Mouse (Mus musculus): ENCODE results near the gene Epop. TPM values are rescaled to one million over a fixed set of nuclear protein-coding genes. Genes with fewer than 3 reads are reported as not detected.
A peak's percentile ranks its signal among the peaks of the same experiment; 100 is the strongest.
"Not testable (repeated sequence)": the region's sequence is repeated elsewhere in the genome, so short reads cannot be mapped to it uniquely, and the experiment has no call there.

The Epop gene
- polyA plus RNA-seq, 1 experiment, result 39.3 TPM

DNA sequence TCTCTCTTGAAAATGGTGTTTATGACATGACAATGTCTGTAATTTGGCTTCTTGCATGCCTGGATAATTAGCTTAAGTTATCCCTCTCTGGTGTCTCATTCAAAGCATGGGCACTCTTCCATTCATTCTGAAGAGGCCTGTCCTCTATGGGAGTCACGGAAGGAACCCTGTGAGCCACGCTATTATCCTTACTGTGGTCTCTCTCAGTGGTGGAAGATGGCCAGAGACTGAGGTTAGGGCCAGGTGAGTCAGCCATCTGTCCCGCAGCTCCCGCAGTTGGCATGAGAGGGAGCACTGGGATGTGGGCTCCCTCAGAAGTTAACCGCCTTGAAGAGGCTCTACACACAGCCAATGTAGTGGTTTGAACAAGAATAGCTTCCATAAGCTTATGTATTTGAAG, 20.8 kb upstream of the Epop start:
- no peaks in the 10 kb centered on the region for H3K27me3 ChIP-seq (ENCODE audit: control insufficient read depth, insufficient read depth, low read length, poor library complexity, severe bottlenecking)
- H3K36me3 ChIP-seq (ENCODE audit: control insufficient read depth, insufficient read depth, low read length, poor library complexity, severe bottlenecking), result no peaks in the 10 kb centered on the region
- no peak overlapping the region for H3K27ac ChIP-seq (ENCODE audit: insufficient read depth, low read length)
- TF ChIP-seq EP300 (IDR thresholded peaks at IDR 0.05; ENCODE audit: insufficient read depth, low read depth, low read length), result no peak
- no peak for TF ChIP-seq CTCF (IDR thresholded peaks at IDR 0.05; ENCODE audit: low read depth, low read length)
- no peak for TF ChIP-seq POLR2A (IDR thresholded peaks at IDR 0.05; ENCODE audit: insufficient read depth, low read length)
- H3K4me3 ChIP-seq (ENCODE audit: low read depth, low read length), result no peak overlapping the region
- H3K9me3 ChIP-seq (replicated peaks; ENCODE audit: control insufficient read depth, insufficient read depth, low read length, poor library complexity, severe bottlenecking), result no peaks in the 10 kb centered on the region
- H3K9ac ChIP-seq (ENCODE audit: low read depth, poor library complexity, severe bottlenecking), result no peak overlapping the region
- H3K4me1 ChIP-seq (ENCODE audit: control insufficient read depth, insufficient read depth, low read length), result no peaks in the 10 kb centered on the region

- H3K9ac ChIP-seq (ENCODE audit: low read depth, poor library complexity, severe bottlenecking); H3K9me3 ChIP-seq (replicated peaks; ENCODE audit: control insufficient read depth, insufficient read depth, low read length, poor library complexity, severe bottlenecking); H3K4me1 ChIP-seq (ENCODE audit: control insufficient read depth, insufficient read depth, low read length); H3K27ac ChIP-seq (ENCODE audit: insufficient read depth, low read length); H3K4me3 ChIP-seq (ENCODE audit: low read depth, low read length); H3K27me3 ChIP-seq (ENCODE audit: control insufficient read depth, insufficient read depth, low read length, poor library complexity, severe bottlenecking); H3K36me3 ChIP-seq (ENCODE audit: control insufficient read depth, insufficient read depth, low read length, poor library complexity, severe bottlenecking): not testable (repeated sequence)
Observed at GRCm38 (mm10) chr11:97648541-97648940, 19.0 kb upstream of the Epop start.

DNA sequence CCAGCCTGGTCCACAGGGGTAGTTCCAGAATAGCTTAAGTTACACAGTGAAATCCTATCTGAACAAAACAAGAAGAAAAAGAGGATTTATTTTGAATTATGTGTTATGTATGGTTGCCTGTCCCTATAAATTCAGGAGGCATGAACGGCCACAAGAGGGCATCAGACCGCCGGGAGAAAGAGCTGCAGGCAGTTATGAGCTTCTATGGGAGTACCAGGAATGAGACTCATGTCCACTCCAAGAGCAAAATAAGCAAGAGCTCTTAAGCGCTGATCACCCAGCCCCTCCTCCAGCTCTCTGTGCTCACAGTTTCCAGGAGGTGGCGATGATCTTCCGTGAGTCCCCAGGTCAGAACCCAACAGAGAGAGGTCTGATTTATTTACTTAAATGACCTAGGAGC, 15.3 kb upstream of the Epop start:
- no peaks in the 10 kb centered on the region for H3K27me3 ChIP-seq (ENCODE audit: control insufficient read depth, insufficient read depth, low read length, poor library complexity, severe bottlenecking)
- H3K27ac ChIP-seq (ENCODE audit: insufficient read depth, low read length), result no peak overlapping the region
- H3K9ac ChIP-seq (ENCODE audit: low read depth, poor library complexity, severe bottlenecking), result peak overlapping the region; percentile 41; the same call in 1 of the 2 replicates
- TF ChIP-seq CTCF (IDR thresholded peaks at IDR 0.05; ENCODE audit: low read depth, low read length) (peak; percentile 73), POLR2A (IDR thresholded peaks at IDR 0.05; ENCODE audit: insufficient read depth, low read length) (no peak), EP300 (IDR thresholded peaks at IDR 0.05; ENCODE audit: insufficient read depth, low read depth, low read length) (no peak)
- H3K4me3 ChIP-seq (ENCODE audit: low read depth, low read length), result no peak overlapping the region
- H3K4me1 ChIP-seq (ENCODE audit: control insufficient read depth, insufficient read depth, low read length), result no peaks in the 10 kb centered on the region
- H3K9me3 ChIP-seq (replicated peaks; ENCODE audit: control insufficient read depth, insufficient read depth, low read length, poor library complexity, severe bottlenecking), result no peaks in the 10 kb centered on the region
- no peaks in the 10 kb centered on the region for H3K36me3 ChIP-seq (ENCODE audit: control insufficient read depth, insufficient read depth, low read length, poor library complexity, severe bottlenecking)

DNA sequence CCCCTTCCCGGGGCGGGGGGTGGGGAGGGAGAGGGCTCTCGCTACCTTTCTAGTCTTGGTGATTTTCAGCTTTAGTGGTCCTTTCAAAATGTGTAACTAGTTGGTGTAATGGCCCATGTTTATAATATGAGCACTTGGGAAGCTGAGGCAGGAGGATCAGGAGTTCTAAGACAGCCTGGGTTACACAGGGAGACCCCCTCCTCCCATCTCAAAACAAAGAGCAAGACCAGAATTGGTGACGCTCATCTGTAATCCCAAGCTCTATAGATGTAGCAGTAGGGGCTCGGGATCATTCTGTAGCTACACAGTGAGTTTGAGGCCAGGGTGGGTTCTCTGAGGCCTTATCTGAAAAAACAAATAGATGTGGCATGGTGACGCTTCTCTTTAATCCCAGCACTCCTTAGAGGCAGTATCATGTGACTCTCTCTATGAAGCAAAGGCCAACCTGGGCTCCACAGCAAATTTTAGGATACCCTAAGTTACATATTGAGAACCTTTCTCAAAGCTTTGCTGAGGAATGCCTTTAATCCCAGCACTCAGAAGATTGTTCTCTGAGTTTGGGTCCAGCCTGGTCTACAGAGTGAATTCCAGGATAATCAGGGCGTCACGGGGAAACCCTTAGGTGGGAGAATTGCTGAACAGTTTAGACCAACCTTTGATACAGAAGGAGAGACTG, 14.0 kb upstream of the Epop start:
- H3K4me3 ChIP-seq (ENCODE audit: low read depth, low read length), result no peak overlapping the region
- no peaks in the 10 kb centered on the region for H3K27me3 ChIP-seq (ENCODE audit: control insufficient read depth, insufficient read depth, low read length, poor library complexity, severe bottlenecking)
- H3K27ac ChIP-seq (ENCODE audit: insufficient read depth, low read length), result no peak overlapping the region
- H3K9me3 ChIP-seq (replicated peaks; ENCODE audit: control insufficient read depth, insufficient read depth, low read length, poor library complexity, severe bottlenecking), result no peaks in the 10 kb centered on the region
- TF ChIP-seq CTCF (IDR thresholded peaks at IDR 0.05; ENCODE audit: low read depth, low read length) (no peak), EP300 (IDR thresholded peaks at IDR 0.05; ENCODE audit: insufficient read depth, low read depth, low read length) (no peak), POLR2A (IDR thresholded peaks at IDR 0.05; ENCODE audit: insufficient read depth, low read length) (no peak)
- no peak overlapping the region for H3K9ac ChIP-seq (ENCODE audit: low read depth, poor library complexity, severe bottlenecking)
- no peaks in the 10 kb centered on the region for H3K36me3 ChIP-seq (ENCODE audit: control insufficient read depth, insufficient read depth, low read length, poor library complexity, severe bottlenecking)
- H3K4me1 ChIP-seq (ENCODE audit: control insufficient read depth, insufficient read depth, low read length), result no peaks in the 10 kb centered on the region

- no peak for TF ChIP-seq EP300 (IDR thresholded peaks at IDR 0.05; ENCODE audit: insufficient read depth, low read depth, low read length)
- peak; percentile 45 for TF ChIP-seq CTCF (IDR thresholded peaks at IDR 0.05; ENCODE audit: low read depth, low read length)
- H3K9ac ChIP-seq (ENCODE audit: low read depth, poor library complexity, severe bottlenecking), result no peak overlapping the region
- no peaks in the 10 kb centered on the region for H3K9me3 ChIP-seq (replicated peaks; ENCODE audit: control insufficient read depth, insufficient read depth, low read length, poor library complexity, severe bottlenecking)
- H3K4me3 ChIP-seq (ENCODE audit: low read depth, low read length), result no peak overlapping the region
- H3K27me3 ChIP-seq (ENCODE audit: control insufficient read depth, insufficient read depth, low read length, poor library complexity, severe bottlenecking), result no peaks in the 10 kb centered on the region
- H3K36me3 ChIP-seq (ENCODE audit: control insufficient read depth, insufficient read depth, low read length, poor library complexity, severe bottlenecking), result no peaks in the 10 kb centered on the region
- H3K4me1 ChIP-seq (ENCODE audit: control insufficient read depth, insufficient read depth, low read length), result no peaks in the 10 kb centered on the region
- H3K27ac ChIP-seq (ENCODE audit: insufficient read depth, low read length), result no peak overlapping the region
Observed at GRCm38 (mm10) chr11:97642746-97643145, 13.2 kb upstream of the Epop start.

DNA sequence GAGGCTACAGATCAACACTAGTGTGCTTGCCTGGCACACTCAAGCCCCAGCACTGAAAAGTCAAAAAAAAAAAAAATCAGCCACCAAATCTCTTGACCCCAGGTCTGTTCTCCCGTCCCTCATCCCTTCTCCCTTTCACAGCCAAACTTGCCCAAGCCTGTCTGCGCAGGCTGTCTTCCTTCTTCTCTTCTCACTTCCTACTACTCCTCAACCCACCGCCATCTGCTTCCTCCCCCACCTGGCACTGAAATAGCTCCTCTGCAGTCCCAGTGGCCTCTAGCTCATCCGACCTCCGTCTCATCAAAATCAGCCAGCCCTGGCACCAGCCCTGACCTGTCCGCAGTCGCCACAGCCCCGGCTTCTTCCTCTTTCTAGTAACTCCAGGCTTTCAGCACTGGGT, 12.2 kb upstream of the Epop start:
- H3K4me1 ChIP-seq (ENCODE audit: control insufficient read depth, insufficient read depth, low read length), result no peaks in the 10 kb centered on the region
- H3K27me3 ChIP-seq (ENCODE audit: control insufficient read depth, insufficient read depth, low read length, poor library complexity, severe bottlenecking), result no peaks in the 10 kb centered on the region
- H3K9me3 ChIP-seq (replicated peaks; ENCODE audit: control insufficient read depth, insufficient read depth, low read length, poor library complexity, severe bottlenecking), result no peaks in the 10 kb centered on the region
- TF ChIP-seq EP300 (IDR thresholded peaks at IDR 0.05; ENCODE audit: insufficient read depth, low read depth, low read length), result no peak
- no peak for TF ChIP-seq POLR2A (IDR thresholded peaks at IDR 0.05; ENCODE audit: insufficient read depth, low read length)
- TF ChIP-seq CTCF (IDR thresholded peaks at IDR 0.05; ENCODE audit: low read depth, low read length), result no peak
- H3K4me3 ChIP-seq (ENCODE audit: low read depth, low read length), result no peak overlapping the region
- H3K36me3 ChIP-seq (ENCODE audit: control insufficient read depth, insufficient read depth, low read length, poor library complexity, severe bottlenecking), result no peaks in the 10 kb centered on the region
- H3K9ac ChIP-seq (ENCODE audit: low read depth, poor library complexity, severe bottlenecking), result peak overlapping the region; percentile 40
- no peak overlapping the region for H3K27ac ChIP-seq (ENCODE audit: insufficient read depth, low read length)
